Mouse (Mus musculus) spleen, adult 2 months (tissue): ENCODE data around the gene Nfatc3.

Experiments used
- CTCF ChIP-seq: fragments of 200-500 bp; IDR thresholded peaks from 2 replicates; pipeline ENCODE4 v1.5.1; 2011; ENCODE audit warnings: mild to moderate bottlenecking, inconsistent platforms; ENCODE audit not compliant: insufficient read depth, insufficient read length, insufficient replicate concordance; ENCODE audit errors: extremely low read depth
- POLR2A ChIP-seq: fragments of 200-500 bp; IDR thresholded peaks from 2 replicates; pipeline ENCODE4 v1.6.1; 2011; ENCODE audit warnings: low read depth, low read length, inconsistent platforms

DNA sequence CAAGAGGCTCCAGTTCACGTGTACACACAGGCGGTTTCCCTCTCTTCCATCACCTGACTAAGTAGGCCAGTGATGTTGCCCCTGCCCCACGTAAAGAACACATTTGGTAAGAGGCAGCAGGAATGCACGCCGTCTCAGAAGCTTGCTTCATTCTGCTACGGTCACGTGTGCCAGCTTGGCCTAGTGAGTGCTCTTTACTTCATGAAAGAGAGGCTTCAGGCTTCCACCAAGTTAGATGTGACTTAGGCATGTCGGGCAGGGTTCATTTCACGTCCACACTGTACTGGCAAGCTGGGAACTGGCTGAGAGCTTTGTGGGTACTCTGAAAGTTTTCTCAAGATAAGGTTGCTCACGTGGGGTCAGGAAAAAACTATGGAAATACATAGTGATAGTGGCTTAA, 19.9 kb upstream of the Nfatc3 start:
- TF ChIP-seq POLR2A (no peak), CTCF (no peak)
